ENCODE assay signal across 18 mouse cellular contexts in the genomic region with DNA sequence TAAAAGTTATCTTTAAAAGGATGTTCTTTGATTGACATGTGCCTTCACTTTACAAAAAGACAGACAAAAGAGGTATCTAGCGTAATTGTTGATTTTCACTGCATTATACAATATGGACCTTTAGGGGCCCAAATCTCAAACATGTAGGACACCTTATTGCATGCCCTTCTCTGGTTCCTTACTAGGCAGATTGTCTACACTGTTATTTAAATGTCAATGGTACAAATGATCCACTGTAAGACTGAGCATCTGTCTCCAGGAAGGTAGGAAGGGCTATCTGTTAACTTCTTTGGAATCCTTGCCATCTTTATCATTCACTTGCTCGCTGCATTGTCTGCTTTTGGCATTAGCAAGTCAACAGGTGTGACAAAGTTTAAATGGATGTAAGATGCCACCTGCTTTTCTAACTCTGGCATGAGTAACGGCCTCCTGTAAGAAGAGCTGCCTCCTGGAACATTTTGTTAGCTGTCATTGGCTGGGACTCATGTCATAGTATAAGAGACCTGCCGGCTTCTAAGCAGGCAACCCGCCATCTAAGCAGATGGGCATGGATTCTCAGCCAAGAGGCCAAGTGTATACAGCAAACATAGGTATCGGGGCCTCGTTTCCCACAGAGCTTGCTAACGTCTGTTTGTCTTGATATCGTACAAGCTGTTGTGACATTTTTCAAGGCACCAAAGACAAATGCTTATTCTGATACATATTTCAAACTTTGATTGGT.
DNase-seq lines count a peak whose midpoint lies in the region; ATAC-seq lines count a peak whose summit lies in the region.
"Had no signal": no experiment of that assay in that cellular context is flagged by ENCODE, and none has a peak within 500 bp of the region (broad histone marks: within the 10 kb centered on the region; RNA-seq: fewer than 3 reads in every experiment).

No protein-coding gene starts in this region.

- WGBS in forebrain, embryonic 14.5 days = 66% methylated on average over 9 of the region's 9 CpGs
- 87% methylated on average over 9 of the region's 9 CpGs for WGBS in forebrain, embryonic 10.5 days

- no peaks in the 10 kb centered on the region for H3K27me3 ChIP-seq in forebrain, embryonic 14.5 days (replicated peaks; ENCODE audit: control insufficient read depth, insufficient read depth, low read length)
- H3K27me3 ChIP-seq in forebrain, embryonic 10.5 days (ENCODE audit: poor library complexity, severe bottlenecking) = no peaks in the 10 kb centered on the region
- H3K27me3 ChIP-seq: Patski had no signal

- H3K36me3 ChIP-seq in forebrain, embryonic 14.5 days (ENCODE audit: control insufficient read depth, insufficient read depth, low read length) = no peaks in the 10 kb centered on the region
- H3K36me3 ChIP-seq in forebrain, embryonic 10.5 days (replicated peaks) = no peaks in the 10 kb centered on the region
- H3K36me3 ChIP-seq: midbrain, embryonic 10.5 days had no signal

- no peak overlapping the region for H3K9ac ChIP-seq in forebrain, embryonic 14.5 days (ENCODE audit: low read length)

- H3K27ac ChIP-seq in forebrain, embryonic 14.5 days (ENCODE audit: low read depth, low read length) = no peak overlapping the region
- H3K27ac ChIP-seq in forebrain, embryonic 10.5 days = no peak overlapping the region
- H3K27ac ChIP-seq: midbrain, embryonic 10.5 days had no signal

- H3K9me3 ChIP-seq in forebrain, embryonic 14.5 days (replicated peaks; ENCODE audit: control insufficient read depth, low read length) = no peaks in the 10 kb centered on the region
- no peaks in the 10 kb centered on the region for H3K9me3 ChIP-seq in forebrain, embryonic 10.5 days
- H3K9me3 ChIP-seq: midbrain, embryonic 10.5 days had no signal

- no peaks in the 10 kb centered on the region for H3K4me1 ChIP-seq in forebrain, embryonic 14.5 days (ENCODE audit: control insufficient read depth, insufficient read depth, low read length)
- no peaks in the 10 kb centered on the region for H3K4me1 ChIP-seq in forebrain, embryonic 10.5 days
- H3K4me1 ChIP-seq: midbrain, embryonic 10.5 days had no signal

- peak; percentile 96 for ATAC-seq in forebrain, embryonic 14.5 days
- ATAC-seq in granulocyte monocyte progenitor cell, adult 5-6 weeks (replicated peaks; ENCODE audit: poor library complexity, severe bottlenecking) = no peak
- no peak for ATAC-seq in erythroblast, adult 5-6 weeks (replicated peaks; ENCODE audit: low FRiP score, poor library complexity, severe bottlenecking)
- ATAC-seq: lung, postnatal 0 days; Patski had no signal

- no peak overlapping the region for H3K4me2 ChIP-seq in forebrain, embryonic 14.5 days (ENCODE audit: low read length)
- H3K4me2 ChIP-seq: liver, embryonic 11.5 days had no signal

- DNase-seq in forebrain, embryonic 14.5 days (ENCODE audit: low spot score) = peak; percentile 90
- DNase-seq in forebrain, embryonic 10.5 days (ENCODE audit: extremely low spot score, low spot score) = no peak
- peak; percentile 94 for DNase-seq in brain, adult 2 months (ENCODE audit: low read depth, low spot score)
- DNase-seq in cerebellum, adult 9-11 months = peak; percentile 91
- DNase-seq in layer of hippocampus, adult 9-10 months (ENCODE audit: low spot score) = peak; percentile 9
- no peak for DNase-seq in right cerebral cortex, postnatal 4 days
- DNase-seq: adrenal gland, adult 8-10 months; heart, postnatal 14 days; kidney, adult 18-20 months; kidney, postnatal 4 days; right cerebral cortex, postnatal 25 days had no signal

- no peak overlapping the region for H3K4me3 ChIP-seq in forebrain, embryonic 14.5 days (ENCODE audit: low read depth, low read length)
- no peak overlapping the region for H3K4me3 ChIP-seq in forebrain, embryonic 10.5 days
- H3K4me3 ChIP-seq: midbrain, embryonic 10.5 days; myocyte had no signal

Comparison
In these comparisons a context has a peak if more than half of its experiments do, and no peak if none do; other contexts are left out.
1. DNase-seq: peak in forebrain, embryonic 14.5 days (single experiment), brain, adult 2 months (single experiment), cerebellum, adult 9-11 months (single experiment) and layer of hippocampus, adult 9-10 months (single experiment); none in forebrain, embryonic 10.5 days (single experiment) and right cerebral cortex, postnatal 4 days (single experiment).